Mouse (Mus musculus): ENCODE measurements around the gene Gm7073. TPM values are rescaled to one million over a fixed set of nuclear protein-coding genes. Genes with fewer than 3 reads are reported as not detected.

Gm7073 gene
- total RNA-seq, 2 experiments from 2014 or later, result not detected

Small RNA genes lying within 50 kb of the gene (microRNA-seq; reads per million reads assigned to microRNA genes)
- 24.1 to 40.4 reads per million in 2 experiments for gene Mir505 (ENCODE audit: borderline number of aligned reads in 2 of 2)

Other genes starting within 250 kb of the Gm7073 start
- gene Atp11c, start 53.4 kb upstream of the Gm7073 start, total RNA-seq (2021), result 10 to 100 TPM; 13.0 to 15.9 TPM